Mouse (Mus musculus) stomach, embryonic 14.5 days (tissue): ENCODE data around the gene Dydc2. TPM values are rescaled to one million over a fixed set of nuclear protein-coding genes. Genes with fewer than 3 reads are reported as not detected.

Experiments
- ATAC-seq: fragments of 200-750 bp; cut with Nextera tagmentation; 2 replicates; pipeline ENCODE4 v1.8.0; 2017; ENCODE audit warnings: low read depth, moderate TSS enrichment; ENCODE audit not compliant: insufficient number of reproducible peaks, insufficient read depth, low FRiP score
- H3K27ac ChIP-seq: fragments of 300-500 bp; sonication (generic); 2 replicates; pipeline ENCODE4 v1.5.1; 2014; ENCODE audit warnings: mild to moderate bottlenecking, low read length, moderate library complexity, mixed read lengths
- H3K27me3 ChIP-seq: fragments of 300-500 bp; sonication (generic); 2 replicates; pipeline ENCODE4 v1.6.1; 2014; ENCODE audit warnings: low read length, control low read depth, mixed read lengths; ENCODE audit not compliant: control insufficient read depth, insufficient read depth
- H3K36me3 ChIP-seq: fragments of 300-500 bp; sonication (generic); 2 replicates; pipeline ENCODE4 v1.6.1; 2014; ENCODE audit warnings: mild to moderate bottlenecking, control low read depth, low read length, moderate library complexity, mixed read lengths; ENCODE audit not compliant: control insufficient read depth, insufficient read depth
- H3K4me1 ChIP-seq: fragments of 300-500 bp; sonication (generic); 2 replicates; pipeline ENCODE4 v1.6.1; 2014; ENCODE audit warnings: low read length, control low read depth, mixed read lengths; ENCODE audit not compliant: control insufficient read depth, insufficient read depth
- H3K4me2 ChIP-seq: fragments of 300-500 bp; sonication (generic); replicated peaks from 2 replicates; pipeline ENCODE4 v1.6.1; 2014; ENCODE audit warnings: low read depth, low read length, control low read depth
- H3K4me3 ChIP-seq: fragments of 300-500 bp; sonication (generic); 2 replicates; pipeline ENCODE4 v1.5.1; 2014; ENCODE audit warnings: low read depth, low read length, control low read depth
- H3K9ac ChIP-seq: fragments of 300-500 bp; sonication (generic); replicated peaks from 2 replicates; pipeline ENCODE4 v1.6.1; 2014; ENCODE audit warnings: low read depth, mild to moderate bottlenecking, control low read depth, low read length, moderate library complexity, mixed read lengths
- H3K9me3 ChIP-seq: fragments of 300-500 bp; sonication (generic); 2 replicates; pipeline ENCODE4 v1.6.1; 2016; ENCODE audit warnings: low read depth, low read length, control low read depth; ENCODE audit not compliant: control insufficient read depth
- whole genome bisulfite sequencing: fragments of 180-500 bp; shearing (Covaris S2); extraction: QIAGEN DNeasy Blood & Tissue Kit; methylation state at CpG from one replicate; pipeline ENCODE4 v1.1.7; 2014; 5-methylcytosine and 5-hydroxymethylcytosine counted together
- polyA plus RNA-seq: library from polyadenylated mRNA; unstranded; fragments of >200 nt; fragmentation: Nextera tagmentation; extraction: Ambion mirVana; gene quantifications from 2 replicates; pipeline ENCODE4 v1.2.1, GENCODE M21; 2014

Gene Dydc2
- polyA plus RNA-seq, result not detected in 2 replicates

DNA sequence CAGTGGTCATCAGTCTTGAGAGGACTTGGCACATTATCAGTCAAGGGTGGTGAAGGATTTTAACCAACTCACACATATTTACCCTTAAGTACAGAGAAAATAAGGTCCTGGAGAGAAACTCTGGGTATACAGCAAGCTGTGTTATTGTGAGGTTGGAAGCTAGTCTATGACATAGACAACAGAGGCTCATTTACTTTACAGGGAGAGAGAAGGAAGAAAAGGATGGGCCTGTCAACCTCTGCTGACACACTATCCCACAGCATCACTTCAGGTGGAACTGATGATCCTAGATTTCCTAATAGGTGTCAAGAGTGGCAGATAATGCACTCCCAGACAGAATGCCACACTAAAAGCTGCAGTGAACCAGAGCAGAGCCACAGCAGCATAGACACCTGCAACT lies at the start of gene Dydc2:
TSS of gene Dydc2 (minus strand) at position 101 of the 400 bp plus-strand sequence.
- no peaks in the 10 kb centered on the region for H3K4me1 ChIP-seq
- H3K27me3 ChIP-seq, result no peaks in the 10 kb centered on the region
- no peaks in the 10 kb centered on the region for H3K9me3 ChIP-seq
- no peak for ATAC-seq
- H3K27ac ChIP-seq, result no peak within 1 kb of the TSS
- no peak within 1 kb of the TSS for H3K4me3 ChIP-seq
- H3K36me3 ChIP-seq, result no peaks in the 10 kb centered on the region
- no peak within 1 kb of the TSS for H3K9ac ChIP-seq
- no peak within 1 kb of the TSS for H3K4me2 ChIP-seq

DNA sequence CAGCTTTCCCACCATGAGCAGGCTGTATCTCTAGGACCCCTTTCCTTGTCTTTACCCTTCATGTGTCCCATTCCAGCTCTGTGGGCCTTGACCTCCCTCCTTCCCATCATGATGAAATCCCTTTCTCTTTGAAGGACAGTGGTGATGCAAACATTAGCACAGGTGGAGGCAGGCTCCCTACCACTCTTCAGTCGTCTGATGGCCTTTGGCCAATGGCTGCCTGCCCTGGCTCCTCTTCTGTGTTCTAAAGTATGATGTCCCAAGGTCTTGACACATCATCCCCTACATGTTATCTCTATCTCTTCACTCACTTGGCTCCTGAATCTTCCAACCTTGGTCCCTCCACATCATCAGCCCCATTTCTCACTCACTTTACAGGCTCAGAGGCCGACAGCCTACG lies 47.3 kb upstream of the Dydc2 start:
- Histone ChIP-seq H3K4me1 (no peaks in the 10 kb centered on the region), H3K9me3 (no peaks in the 10 kb centered on the region), H3K4me3 (no peak overlapping the region), H3K27ac (no peak overlapping the region), H3K4me2 (no peak overlapping the region), H3K27me3 (no peaks in the 10 kb centered on the region), H3K36me3 (no peaks in the 10 kb centered on the region), H3K9ac (no peak overlapping the region)
- no peak for ATAC-seq
- WGBS, result 77% methylated on average over 3 of the region's 3 CpGs

DNA sequence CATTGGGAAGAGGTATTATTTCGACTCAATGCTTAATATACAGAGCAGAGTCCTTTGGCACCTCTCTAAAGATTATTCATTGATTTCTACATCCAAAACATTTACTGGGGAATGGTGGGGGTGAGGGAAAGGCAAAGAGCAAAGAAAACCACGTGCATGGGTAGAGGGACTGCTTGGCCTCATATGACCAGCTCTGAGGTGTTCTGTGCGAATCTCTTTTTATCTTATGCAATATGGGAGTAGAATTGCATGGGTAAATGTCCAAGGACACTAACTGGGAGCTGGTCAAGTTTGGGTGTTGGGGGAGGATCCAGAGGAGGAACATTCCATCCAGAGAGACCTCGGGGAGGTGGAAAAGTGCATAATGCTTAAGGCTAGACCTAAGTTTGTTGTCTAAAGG lies 43.9 kb upstream of the Dydc2 start:
- ATAC-seq, result no peak
- H3K27ac ChIP-seq, result no peak overlapping the region
- 78% methylated on average over 4 of the region's 4 CpGs for WGBS

DNA sequence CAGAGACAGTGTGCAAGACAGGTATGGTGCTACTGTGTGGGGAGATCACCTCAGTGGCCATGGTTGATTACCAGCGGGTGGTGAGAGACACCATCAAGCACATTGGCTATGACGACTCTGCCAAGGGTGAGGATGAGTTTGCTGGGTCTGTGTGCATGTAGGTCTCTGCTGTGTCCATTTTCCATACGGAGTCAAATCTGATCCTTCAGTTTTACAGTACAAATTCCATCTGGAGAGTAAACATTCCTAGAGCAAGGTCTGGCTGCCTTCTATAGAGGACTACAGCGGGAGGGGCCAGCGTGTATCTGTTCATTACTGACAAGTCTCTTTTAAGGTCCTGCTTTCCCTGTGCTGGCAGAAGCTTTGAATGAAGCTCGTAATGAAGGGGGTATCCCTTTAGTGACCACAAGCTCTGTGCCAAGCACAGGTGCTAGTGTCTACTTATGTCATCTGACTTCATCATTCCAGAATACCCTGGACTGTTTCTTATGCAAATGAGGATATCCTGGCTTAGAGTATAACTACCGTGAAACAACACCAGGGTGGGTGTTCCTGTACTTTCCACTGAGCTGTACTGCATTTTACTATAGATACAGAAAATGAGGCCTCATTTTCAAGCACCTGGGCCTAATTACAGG lies 42.1 kb upstream of the Dydc2 start:
- Histone ChIP-seq H3K27me3 (no peaks in the 10 kb centered on the region), H3K4me3 (no peak overlapping the region), H3K27ac (no peak overlapping the region), H3K4me2 (no peak overlapping the region), H3K4me1 (no peaks in the 10 kb centered on the region), H3K9me3 (no peaks in the 10 kb centered on the region), H3K9ac (no peak overlapping the region), H3K36me3 (no peaks in the 10 kb centered on the region)
- no peak for ATAC-seq
- WGBS, result 86% methylated on average over 7 of the region's 7 CpGs

More for the DNA sequence above, 43.9 kb upstream of the Dydc2 start:
- Histone ChIP-seq H3K4me2 (no peak overlapping the region), H3K4me3 (no peak overlapping the region), H3K36me3 (no peaks in the 10 kb centered on the region), H3K9ac (no peak overlapping the region), H3K9me3 (no peaks in the 10 kb centered on the region), H3K27me3 (no peaks in the 10 kb centered on the region), H3K4me1 (no peaks in the 10 kb centered on the region)

DNA sequence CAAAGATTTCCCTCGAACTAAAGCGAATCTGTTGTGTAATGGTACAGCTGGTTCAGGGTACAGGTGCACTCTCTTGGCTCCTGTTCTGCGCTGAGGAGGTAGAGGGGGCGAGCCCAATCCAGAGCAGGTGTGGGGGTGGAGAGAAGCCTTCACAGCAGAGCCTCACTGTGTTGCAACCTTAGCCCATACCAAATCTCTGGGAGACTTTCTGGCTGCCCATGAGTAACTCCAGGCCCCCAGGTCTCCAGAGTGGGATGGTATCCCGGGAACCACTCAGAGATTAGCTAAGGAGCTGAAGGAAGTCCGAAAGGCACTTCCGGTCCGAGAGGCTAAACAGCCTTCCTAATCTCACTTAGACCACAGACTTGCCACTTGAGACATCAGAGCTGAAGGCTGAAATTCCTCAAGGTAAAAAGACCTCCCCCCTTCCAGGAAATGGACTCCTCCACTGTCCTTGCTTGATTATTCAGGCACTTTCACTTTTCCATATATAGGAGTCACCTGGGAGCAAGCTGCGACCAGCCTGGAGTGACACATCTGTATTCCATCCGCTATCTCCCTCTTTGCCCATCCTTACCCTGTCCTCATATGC lies 35.9 kb upstream of the Dydc2 start, which contains the start of gene Mat1a:
TSS of gene Mat1a (plus strand) at position 183 of the 592 bp plus-strand sequence.
- Histone ChIP-seq H3K27me3 (no peaks in the 10 kb centered on the region), H3K36me3 (no peaks in the 10 kb centered on the region), H3K4me3 (no peak within 1 kb of the TSS), H3K4me2 (no peak within 1 kb of the TSS), H3K27ac (no peak within 1 kb of the TSS), H3K4me1 (no peaks in the 10 kb centered on the region), H3K9me3 (no peaks in the 10 kb centered on the region), H3K9ac (no peak within 1 kb of the TSS)
- WGBS, result 60% methylated on average over 10 of the region's 10 CpGs
- peak; percentile 74; the same call in 1 of the 2 replicates for ATAC-seq

DNA sequence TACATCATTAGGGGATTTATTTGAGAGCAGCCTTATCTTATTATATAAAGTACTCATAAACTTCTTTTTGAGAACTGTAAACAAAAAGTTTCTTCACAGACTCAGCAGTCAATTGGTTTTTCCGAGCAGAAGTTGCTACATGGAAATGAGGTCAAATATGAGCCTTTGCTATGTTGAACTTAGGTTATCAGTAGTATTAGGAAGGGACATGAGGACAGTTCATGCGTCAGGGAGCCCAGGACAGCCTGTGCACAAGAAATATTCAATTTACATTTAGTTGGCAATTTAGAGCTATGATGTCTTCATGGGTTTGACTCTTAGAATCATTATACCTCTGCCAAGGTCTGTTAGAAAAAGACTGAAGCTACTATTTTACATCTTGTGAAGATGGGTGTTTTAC lies 33.3 kb upstream of the Dydc2 start:
- Histone ChIP-seq H3K4me3 (no peak overlapping the region), H3K27ac (no peak overlapping the region), H3K4me2 (no peak overlapping the region), H3K27me3 (no peaks in the 10 kb centered on the region), H3K9ac (no peak overlapping the region), H3K9me3 (no peaks in the 10 kb centered on the region), H3K4me1 (no peaks in the 10 kb centered on the region), H3K36me3 (no peaks in the 10 kb centered on the region)
- no peak for ATAC-seq
- 53% methylated on average over 2 of the region's 2 CpGs for whole genome bisulfite sequencing

DNA sequence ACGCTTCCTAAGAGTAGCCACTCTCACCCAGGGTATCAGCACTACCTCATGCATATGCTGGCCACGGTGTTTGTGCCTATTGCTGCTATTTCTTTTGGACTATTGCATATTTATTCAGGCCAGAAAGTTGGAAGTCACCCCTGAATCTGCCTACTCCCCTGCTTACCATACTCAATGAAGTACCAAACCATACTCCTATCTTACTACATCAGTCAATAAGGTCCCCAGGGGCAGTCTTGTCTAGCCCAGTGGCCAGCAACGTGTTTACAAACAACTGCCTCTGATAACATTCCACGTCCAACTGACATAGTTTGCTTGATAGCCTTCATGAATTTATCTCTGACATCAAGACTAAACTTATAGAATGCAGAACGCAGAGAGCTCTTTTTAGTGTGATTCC lies 32.2 kb upstream of the Dydc2 start:
- Histone ChIP-seq H3K36me3 (no peaks in the 10 kb centered on the region), H3K4me3 (no peak overlapping the region), H3K9ac (no peak overlapping the region), H3K27me3 (no peaks in the 10 kb centered on the region), H3K4me2 (no peak overlapping the region), H3K27ac (no peak overlapping the region), H3K9me3 (no peaks in the 10 kb centered on the region), H3K4me1 (no peaks in the 10 kb centered on the region)
- ATAC-seq, result no peak
- 75% methylated on average over 5 of the region's 5 CpGs for WGBS

DNA sequence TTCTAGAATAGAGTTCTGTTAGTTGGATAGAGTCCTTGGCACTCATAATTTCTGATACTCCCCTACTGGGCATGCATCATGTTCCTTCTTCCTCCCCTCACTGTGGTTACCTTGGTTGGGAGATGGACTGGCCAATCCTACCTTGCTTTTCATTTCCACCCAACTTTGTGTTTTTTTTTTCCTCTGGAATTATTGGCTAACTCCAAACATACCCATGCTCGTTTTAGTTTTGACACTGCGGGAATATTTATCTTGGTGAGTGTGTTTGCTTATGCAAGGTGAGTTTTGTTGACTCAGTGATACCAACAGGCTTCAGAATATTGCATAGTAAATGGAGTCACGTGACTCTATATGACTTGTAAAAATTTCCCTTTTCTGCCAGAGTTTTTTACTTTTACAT lies 31.7 kb upstream of the Dydc2 start:
- H3K27me3 ChIP-seq, result no peaks in the 10 kb centered on the region
- H3K4me3 ChIP-seq, result no peak overlapping the region
- H3K27ac ChIP-seq, result no peak overlapping the region
- no peaks in the 10 kb centered on the region for H3K36me3 ChIP-seq
- no peak overlapping the region for H3K4me2 ChIP-seq
- WGBS, result 61% methylated on average over 3 of the region's 3 CpGs
- H3K4me1 ChIP-seq, result no peaks in the 10 kb centered on the region
- no peak overlapping the region for H3K9ac ChIP-seq
- no peak for ATAC-seq
- no peaks in the 10 kb centered on the region for H3K9me3 ChIP-seq

DNA sequence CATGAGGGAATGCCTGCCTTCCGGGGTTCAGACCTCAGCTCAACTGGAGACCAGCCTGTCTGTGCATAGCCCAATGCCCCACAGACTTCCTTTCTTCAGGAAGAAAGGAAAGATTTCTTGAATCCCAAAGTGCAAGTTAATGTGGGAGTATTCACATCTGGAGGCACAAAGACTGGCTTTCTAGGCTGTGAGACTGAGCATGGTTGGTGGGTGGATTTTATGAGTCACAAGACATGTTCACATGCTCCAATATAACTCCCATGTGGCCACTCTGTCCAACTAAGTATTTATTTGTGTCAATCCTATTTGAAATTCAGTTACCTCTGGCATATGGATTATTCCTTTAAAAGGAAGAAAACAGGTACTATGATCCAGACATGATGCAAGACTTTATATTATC lies 29.7 kb upstream of the Dydc2 start:
- Histone ChIP-seq H3K27me3 (no peaks in the 10 kb centered on the region), H3K36me3 (no peaks in the 10 kb centered on the region), H3K9me3 (no peaks in the 10 kb centered on the region), H3K4me3 (no peak overlapping the region), H3K27ac (no peak overlapping the region), H3K4me2 (no peak overlapping the region), H3K4me1 (no peaks in the 10 kb centered on the region), H3K9ac (no peak overlapping the region)
- ATAC-seq, result no peak
- WGBS, result 88% methylated on average over 1 of the region's 1 CpGs
